Mouse (Mus musculus) limb, embryonic 11.5 days (tissue): ENCODE data around the gene Gm10840. TPM values are rescaled to one million over a fixed set of nuclear protein-coding genes. Genes with fewer than 3 reads are reported as not detected.

Source experiments
- ATAC-seq: fragments of 200-750 bp; cut with Nextera tagmentation; 2 replicates; pipeline ENCODE4 v1.8.0; 2017; ENCODE audit warnings: low read depth; ENCODE audit not compliant: insufficient number of reproducible peaks, low FRiP score, low TSS enrichment
- DNase-seq: peaks from one replicate; pipeline ENCODE4 v3.0.0-alpha.2; 2015; ENCODE audit warnings: low spot score
- H3K27ac ChIP-seq: fragments of 300-500 bp; sonication (generic); replicated peaks from 2 replicates; pipeline ENCODE4 v1.5.1; 2014; ENCODE audit warnings: low read depth, mild to moderate bottlenecking, low read length
- H3K27me3 ChIP-seq: fragments of 300-500 bp; sonication (generic); 2 replicates; pipeline ENCODE4 v1.6.1; 2014; ENCODE audit warnings: mild to moderate bottlenecking, low read length, mixed read lengths; ENCODE audit not compliant: control insufficient read depth, insufficient read depth
- H3K36me3 ChIP-seq: fragments of 300-500 bp; sonication (generic); 2 replicates; pipeline ENCODE4 v1.6.1; 2014; ENCODE audit warnings: mild to moderate bottlenecking, low read length, moderate library complexity, mixed read lengths; ENCODE audit not compliant: control insufficient read depth, insufficient read depth
- H3K4me1 ChIP-seq: fragments of 300-500 bp; sonication (generic); 2 replicates; pipeline ENCODE4 v1.6.1; 2014; ENCODE audit warnings: low read length, mixed read lengths; ENCODE audit not compliant: control insufficient read depth, insufficient read depth
- H3K4me2 ChIP-seq: fragments of 300-500 bp; sonication (generic); 2 replicates; pipeline ENCODE4 v1.6.1; 2014; ENCODE audit warnings: low read depth, mild to moderate bottlenecking, moderate library complexity; ENCODE audit not compliant: severe bottlenecking
- H3K4me3 ChIP-seq: fragments of 300-500 bp; sonication (generic); 2 replicates; pipeline ENCODE4 v1.5.1; 2014; ENCODE audit warnings: low read depth, low read length
- H3K9ac ChIP-seq: fragments of 300-500 bp; sonication (generic); 2 replicates; pipeline ENCODE4 v1.6.1; 2014; ENCODE audit warnings: mild to moderate bottlenecking, low read length
- H3K9me3 ChIP-seq: fragments of 300-500 bp; sonication (generic); 2 replicates; pipeline ENCODE4 v1.6.1; 2016; ENCODE audit warnings: low read length; ENCODE audit not compliant: control insufficient read depth
- WGBS: fragments of 180-500 bp; shearing (Covaris S2); extraction: QIAGEN DNeasy Blood & Tissue Kit; methylation state at CpG from one replicate; pipeline ENCODE4 v1.1.7; 2014; 5-methylcytosine and 5-hydroxymethylcytosine counted together
- polyA plus RNA-seq: library from polyadenylated mRNA; unstranded; fragments of >200 nt; fragmentation: Nextera tagmentation; extraction: Ambion mirVana; gene quantifications from 2 replicates; pipeline ENCODE4 v1.2.1, GENCODE M21; 2014

The Gm10840 gene
- polyA plus RNA-seq, 1 experiment from 2014 or later = 0.64 TPM

DNA sequence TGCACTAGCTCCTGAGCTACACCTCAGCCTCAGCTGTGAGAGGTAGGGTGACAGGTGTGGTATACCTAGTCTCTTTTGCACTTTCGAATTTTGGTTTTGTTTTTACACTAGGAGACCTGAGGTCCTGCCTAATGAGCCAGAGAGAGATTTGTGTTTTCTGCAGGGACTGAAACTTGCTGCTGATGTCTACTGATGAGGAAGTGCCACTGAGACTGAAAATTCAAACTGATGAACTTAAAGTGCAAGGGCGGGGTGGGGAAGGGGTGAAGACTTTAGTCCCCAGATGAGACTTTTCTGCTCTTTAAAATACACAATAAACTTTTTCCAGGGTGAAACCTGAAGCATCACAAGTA, 19.8 kb downstream of the Gm10840 start:
- 88% methylated on average over 2 of the region's 2 CpGs for WGBS
- H3K27me3 ChIP-seq = no peaks in the 10 kb centered on the region
- H3K4me3 ChIP-seq = no peak overlapping the region
- no peak overlapping the region for H3K27ac ChIP-seq
- ATAC-seq = no peak
- no peaks in the 10 kb centered on the region for H3K36me3 ChIP-seq
- DNase-seq = no peak
- no peaks in the 10 kb centered on the region for H3K9me3 ChIP-seq
- H3K4me1 ChIP-seq = no peaks in the 10 kb centered on the region
- no peak overlapping the region for H3K9ac ChIP-seq
- H3K4me2 ChIP-seq = no peak overlapping the region

DNA sequence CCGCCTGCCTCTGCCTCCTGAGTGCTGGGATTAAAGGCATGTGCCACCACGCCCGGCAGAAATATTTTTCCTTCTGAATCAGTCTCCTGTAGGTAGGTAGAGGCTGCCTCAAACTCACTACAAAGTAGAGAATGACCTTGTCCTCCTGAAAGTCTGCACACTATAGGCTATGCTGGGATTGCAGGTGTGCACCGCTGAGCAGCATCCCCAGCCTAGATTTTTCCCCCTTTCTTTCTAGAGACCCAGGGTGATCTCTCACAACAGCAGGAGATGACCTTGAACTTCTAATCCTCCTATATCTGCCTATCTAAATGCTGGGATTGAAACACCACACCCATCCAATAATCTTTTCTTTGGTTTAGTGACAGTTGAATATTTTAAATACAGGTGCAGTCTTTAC, 26.7 kb downstream of the Gm10840 start:
- WGBS = 95% methylated on average over 4 of the region's 4 CpGs
- ATAC-seq = no peak
- H3K9ac ChIP-seq = no peak overlapping the region

DNA sequence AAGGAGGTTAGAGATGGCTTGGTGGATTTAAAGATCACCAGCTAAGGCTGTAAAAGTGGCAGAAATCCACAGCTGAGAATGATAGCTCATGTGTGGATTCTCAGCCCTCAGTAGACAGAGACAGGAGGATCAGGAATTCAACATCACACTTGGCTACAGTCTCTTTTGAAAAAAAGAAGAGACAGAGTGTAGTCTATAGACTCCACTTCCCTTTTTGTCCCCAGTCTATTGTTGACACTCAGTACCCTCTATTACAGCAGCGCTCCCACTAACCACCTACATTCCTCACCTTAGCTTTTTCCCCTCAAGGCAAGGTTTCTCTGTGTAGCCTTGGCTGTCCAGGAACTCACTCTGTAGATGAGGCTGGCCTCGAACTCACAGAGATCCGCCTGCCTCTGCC, 31.1 kb downstream of the Gm10840 start:
- Histone ChIP-seq H3K4me2 (no peak overlapping the region), H3K9ac (no peak overlapping the region), H3K4me3 (no peak overlapping the region), H3K4me1 (0 out of 2 replicates have a peak, but pooled peaks cover 2% of the 10 kb centered on the region), H3K9me3 (no peaks in the 10 kb centered on the region), H3K36me3 (no peaks in the 10 kb centered on the region), H3K27ac (no peak overlapping the region), H3K27me3 (no peaks in the 10 kb centered on the region)
- ATAC-seq (no peak), DNase-seq (no peak)
- 96% methylated on average over 3 of the region's 3 CpGs for WGBS

More for the DNA sequence above, 26.7 kb downstream of the Gm10840 start:
- Histone ChIP-seq H3K9me3 (no peaks in the 10 kb centered on the region), H3K27ac (no peak overlapping the region), H3K27me3 (no peaks in the 10 kb centered on the region), H3K36me3 (no peaks in the 10 kb centered on the region), H3K4me3 (no peak overlapping the region), H3K4me2 (no peak overlapping the region), H3K4me1 (no peaks in the 10 kb centered on the region)
- DNase-seq = no peak

DNA sequence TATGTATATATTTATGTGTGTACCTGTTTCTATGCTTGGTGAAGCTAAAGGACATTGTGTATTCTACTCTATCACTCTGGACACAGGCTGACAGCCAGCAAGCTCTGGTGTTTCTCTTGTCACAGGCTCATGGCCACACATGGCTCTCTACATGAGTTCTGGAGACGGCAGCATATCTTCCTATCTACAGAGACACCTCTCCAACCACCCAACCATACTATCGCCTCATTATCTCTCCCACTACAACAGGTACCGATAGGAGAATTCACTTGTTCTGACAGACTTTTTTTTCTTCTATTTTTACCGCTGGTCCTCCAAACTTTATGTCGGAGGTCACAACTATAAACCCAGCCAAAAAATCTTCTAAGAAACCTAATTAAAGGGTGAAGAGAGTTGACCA, 31.6 kb downstream of the Gm10840 start:
- Histone ChIP-seq H3K4me3 (no peak overlapping the region), H3K27me3 (no peaks in the 10 kb centered on the region), H3K36me3 (no peaks in the 10 kb centered on the region), H3K27ac (no peak overlapping the region), H3K4me1 (0 out of 2 replicates have a peak, but pooled peaks cover 2% of the 10 kb centered on the region), H3K9ac (no peak overlapping the region), H3K9me3 (no peaks in the 10 kb centered on the region), H3K4me2 (no peak overlapping the region; the same call in 1 of the 2 replicates)
- DNase-seq = no peak
- 87% methylated on average over 5 of the region's 5 CpGs for WGBS
- ATAC-seq = no peak

DNA sequence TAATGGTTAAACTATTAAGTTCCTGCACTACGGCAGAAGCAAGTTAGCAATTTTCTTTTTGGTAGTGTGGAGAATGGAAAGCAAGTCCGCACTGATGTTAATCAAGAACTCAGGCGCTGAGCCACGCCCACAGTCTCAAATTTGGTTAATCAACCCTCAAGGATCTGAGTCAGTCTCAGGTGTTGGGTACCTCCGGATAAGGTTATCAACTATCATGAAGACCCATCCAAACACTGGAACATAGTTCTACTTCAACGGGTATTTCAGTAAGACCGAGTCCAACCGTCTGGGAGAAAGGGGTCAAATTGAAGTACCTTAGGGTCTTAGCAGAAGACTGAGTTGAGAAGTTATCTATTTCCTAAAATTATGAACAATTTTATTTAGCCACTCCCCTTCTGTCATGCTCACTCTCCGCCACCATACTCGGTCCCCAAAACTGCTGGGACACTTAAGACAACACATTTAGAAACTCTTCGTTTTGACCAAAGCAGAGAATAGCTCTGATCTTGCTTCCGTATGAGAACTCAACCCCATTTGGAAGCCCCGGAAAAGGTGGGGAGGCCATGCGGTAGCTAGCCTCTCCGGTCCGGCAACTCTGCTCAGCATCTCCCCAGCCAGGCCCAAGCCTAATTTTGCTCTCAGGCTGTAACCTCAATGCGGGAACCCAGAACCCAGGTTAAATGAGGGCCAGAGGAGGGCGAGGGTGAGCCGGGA, 32.2 kb downstream of the Gm10840 start:
- DNase-seq = no peak
- Histone ChIP-seq H3K4me3 (peak overlapping the region; percentile 69), H3K27ac (peak overlapping the region; percentile 62; the same call in 1 of the 2 replicates), H3K4me2 (peak overlapping the region; percentile 59), H3K27me3 (no peaks in the 10 kb centered on the region), H3K9ac (peak overlapping the region; percentile 79), H3K9me3 (no peaks in the 10 kb centered on the region), H3K36me3 (no peaks in the 10 kb centered on the region; the same call in 1 of the 2 replicates), H3K4me1 (0 out of 2 replicates have a peak, but pooled peaks cover 2% of the 10 kb centered on the region)
- peak; percentile 18; the same call in 1 of the 2 replicates for ATAC-seq
- WGBS = 14% methylated on average over 19 of the region's 19 CpGs

DNA sequence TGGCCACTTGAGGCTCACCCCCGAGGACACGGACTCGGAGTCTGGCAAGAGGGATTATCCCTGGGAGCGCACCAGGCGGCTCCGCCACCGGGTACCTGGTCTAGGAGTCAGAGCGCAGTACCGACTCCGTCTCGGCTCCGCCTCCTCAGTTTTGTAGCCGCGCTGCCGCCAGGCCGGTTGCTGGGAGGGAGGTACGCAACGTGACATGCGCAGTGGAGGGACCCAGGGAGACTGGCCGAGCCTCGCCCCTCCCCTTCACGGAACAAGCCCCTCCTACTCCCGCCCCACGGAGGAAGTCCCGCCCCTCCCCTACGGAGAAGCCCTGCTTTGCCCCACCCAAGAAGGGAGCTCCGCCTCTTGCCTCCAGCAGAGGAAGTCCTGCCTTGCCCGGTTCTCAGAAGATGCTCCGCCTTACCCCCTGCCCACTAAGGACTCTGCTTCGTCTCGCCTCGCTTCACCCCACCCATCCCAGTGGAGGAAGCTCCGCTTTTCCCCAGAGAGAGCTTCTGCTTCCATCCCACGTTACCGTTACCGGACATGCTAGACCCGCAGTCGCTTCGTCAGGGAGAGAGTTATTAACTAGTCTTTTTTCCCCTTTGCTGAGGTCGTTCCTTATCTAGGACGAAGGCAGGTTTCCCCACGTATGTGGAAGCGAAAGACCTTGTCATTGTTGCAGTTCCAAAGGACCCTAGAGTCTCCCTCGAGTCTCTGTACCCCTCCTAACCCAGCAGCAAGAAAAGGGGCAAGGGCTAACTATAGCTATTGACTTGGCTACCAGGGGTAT, 32.9 kb downstream of the Gm10840 start:
- DNase-seq (peak; percentile 98), ATAC-seq (peak; percentile 95)
- 0 out of 2 replicates have a peak, but pooled peaks cover 2% of the 10 kb centered on the region for H3K4me1 ChIP-seq
- no peaks in the 10 kb centered on the region; the same call in 1 of the 2 replicates for H3K36me3 ChIP-seq
- peak overlapping the region; percentile 79 for H3K9ac ChIP-seq
- H3K9me3 ChIP-seq = no peaks in the 10 kb centered on the region
- H3K4me2 ChIP-seq = peak overlapping the region; percentile 59
- H3K27me3 ChIP-seq = no peaks in the 10 kb centered on the region
- under 1% methylated on average over 43 of the region's 44 CpGs for WGBS
- peak overlapping the region; percentile 62; the same call in 1 of the 2 replicates for H3K27ac ChIP-seq
- peak overlapping the region; percentile 69 for H3K4me3 ChIP-seq

DNA sequence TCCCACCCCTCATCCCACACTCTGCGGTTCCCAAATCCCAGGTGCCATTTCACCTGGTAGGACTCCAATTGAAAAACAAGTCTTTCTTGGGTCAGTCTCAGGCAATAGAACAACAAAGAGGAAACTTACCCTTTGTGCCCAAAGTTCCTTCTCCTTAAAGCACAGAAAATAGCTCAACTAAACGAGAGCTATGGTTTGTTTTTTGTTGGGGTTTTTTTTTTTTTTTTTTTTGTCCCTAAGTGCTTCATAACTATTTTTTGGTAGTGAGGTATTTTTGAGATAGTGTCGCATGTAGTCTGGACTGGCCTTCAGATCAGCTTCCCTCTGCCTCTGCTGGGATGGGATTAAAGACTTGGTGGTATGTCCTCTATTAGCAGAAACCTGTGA, 33.5 kb downstream of the Gm10840 start:
- no peaks in the 10 kb centered on the region; the same call in 1 of the 2 replicates for H3K36me3 ChIP-seq

DNA sequence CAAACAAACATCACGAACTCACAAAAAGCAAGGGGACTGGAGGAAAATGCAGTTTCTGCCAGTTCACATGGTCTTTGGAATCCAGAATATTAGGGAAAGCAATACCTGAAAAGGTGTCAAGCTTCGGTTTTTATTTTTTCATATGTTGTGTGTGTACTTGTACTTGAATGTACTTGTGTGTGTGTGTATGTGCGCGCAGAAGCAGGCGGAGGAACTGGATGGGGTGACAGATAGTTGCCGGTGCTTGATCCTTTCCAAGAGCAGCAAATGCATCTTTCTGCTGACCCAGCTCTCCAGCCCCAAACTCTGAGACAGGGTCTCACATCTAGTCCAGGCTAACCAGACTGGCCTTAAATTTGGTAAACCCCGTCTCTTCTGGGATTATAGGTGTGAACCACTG, 34.2 kb downstream of the Gm10840 start:
- ATAC-seq = no peak
- Histone ChIP-seq H3K4me1 (0 out of 2 replicates have a peak, but pooled peaks cover 2% of the 10 kb centered on the region), H3K4me3 (no peak overlapping the region), H3K4me2 (no peak overlapping the region), H3K9ac (no peak overlapping the region), H3K9me3 (no peaks in the 10 kb centered on the region), H3K36me3 (no peaks in the 10 kb centered on the region; the same call in 1 of the 2 replicates), H3K27me3 (no peaks in the 10 kb centered on the region), H3K27ac (no peak overlapping the region)
- no peak for DNase-seq
- WGBS = 93% methylated on average over 7 of the region's 7 CpGs

More for the DNA sequence above, 33.5 kb downstream of the Gm10840 start:
- Histone ChIP-seq H3K4me3 (peak overlapping the region; percentile 69), H3K4me2 (peak overlapping the region; percentile 59), H3K9ac (peak overlapping the region; percentile 58; the same call in 1 of the 2 replicates), H3K9me3 (no peaks in the 10 kb centered on the region), H3K27me3 (no peaks in the 10 kb centered on the region), H3K27ac (peak overlapping the region; percentile 55; the same call in 1 of the 2 replicates), H3K4me1 (0 out of 2 replicates have a peak, but pooled peaks cover 2% of the 10 kb centered on the region)
- WGBS = 40% methylated on average over 3 of the region's 3 CpGs
- ATAC-seq (no peak), DNase-seq (no peak)
